Mouse (Mus musculus): ENCODE results near the gene Hint1. TPM values are rescaled to one million over a fixed set of nuclear protein-coding genes. Genes with fewer than 3 reads are reported as not detected.

Gene Hint1
- polyA plus RNA-seq, 1 experiment from 2014 or later: 358 TPM

DNA sequence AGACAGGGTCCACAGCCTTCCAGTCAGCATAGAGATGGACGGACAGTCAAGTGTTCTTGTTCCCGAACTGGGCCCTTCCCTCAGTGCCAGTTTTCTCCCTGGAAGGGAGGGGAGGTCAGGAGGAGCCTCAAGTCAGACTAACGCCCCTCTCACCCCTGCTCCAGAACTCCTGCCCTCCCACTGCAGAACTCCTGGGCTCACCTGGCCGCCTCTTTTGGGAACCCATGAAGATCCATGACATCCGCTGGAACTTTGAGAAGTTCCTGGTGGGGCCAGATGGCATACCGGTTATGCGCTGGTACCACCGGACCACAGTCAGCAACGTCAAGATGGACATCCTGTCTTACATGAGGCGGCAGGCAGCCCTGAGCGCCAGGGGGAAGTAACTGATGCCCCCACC, 43.1 kb downstream of the Hint1 start:
- 68% methylated on average over 11 of the region's 11 CpGs for WGBS (ENCODE audit: insufficient replicate concordance)

DNA sequence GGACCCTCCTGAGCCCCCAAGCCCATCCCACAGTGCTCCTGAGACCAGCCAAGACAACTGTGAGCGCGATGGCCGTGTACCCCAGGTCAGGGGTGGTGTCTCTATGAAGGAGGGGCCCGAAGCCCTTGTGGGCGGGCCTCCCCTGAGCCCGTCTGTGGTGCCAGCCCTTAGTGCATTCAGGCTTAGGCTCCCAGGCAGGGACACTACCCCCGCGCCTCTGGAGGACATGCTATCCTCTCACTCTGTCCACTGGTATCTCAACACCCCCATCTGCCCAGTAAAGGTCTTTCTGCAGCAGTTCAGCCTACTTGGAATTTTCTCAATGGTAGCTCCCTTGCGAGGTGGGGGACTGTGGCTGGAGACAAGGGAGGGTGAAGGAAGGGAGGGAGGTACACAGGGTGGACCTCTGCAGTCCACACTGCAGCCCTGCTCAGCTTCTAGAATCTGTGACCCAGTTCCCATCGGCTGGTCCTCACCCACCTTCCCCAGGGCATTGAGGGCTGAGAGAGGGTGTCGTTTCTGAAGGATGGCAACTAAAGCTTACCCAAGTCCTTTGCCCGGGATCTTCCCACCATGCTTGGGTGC, 44.0 kb downstream of the Hint1 start:
- H3K27me3 ChIP-seq (ENCODE audit: control insufficient read depth, insufficient read depth, low read depth, low read length): no peaks in the 10 kb centered on the region
- H3K4me2 ChIP-seq (ENCODE audit: low read depth, low read length): no peak overlapping the region
- WGBS (ENCODE audit: insufficient replicate concordance): 73% methylated on average over 12 of the region's 12 CpGs
- ATAC-seq (ENCODE audit: low read depth): no peak
- H3K9ac ChIP-seq (ENCODE audit: low read depth, low read length): no peak overlapping the region
- H3K9me3 ChIP-seq (replicated peaks; ENCODE audit: control insufficient read depth, low read length): no peaks in the 10 kb centered on the region
- peaks cover 4% of the 10 kb centered on the region for H3K4me1 ChIP-seq (ENCODE audit: control insufficient read depth, low read depth, low read length)
- H3K36me3 ChIP-seq (ENCODE audit: control insufficient read depth, insufficient read depth): no peaks in the 10 kb centered on the region
- no peak overlapping the region for H3K4me3 ChIP-seq (ENCODE audit: low read depth, low read length)
- H3K27ac ChIP-seq (ENCODE audit: low read length): no peak overlapping the region

More for the DNA sequence above, 43.1 kb downstream of the Hint1 start:
- ATAC-seq (ENCODE audit: low read depth): no peak
- Histone ChIP-seq H3K4me3 (ENCODE audit: low read depth, low read length) (no peak overlapping the region), H3K27me3 (ENCODE audit: control insufficient read depth, insufficient read depth, low read depth, low read length) (no peaks in the 10 kb centered on the region), H3K27ac (ENCODE audit: low read length) (no peak overlapping the region), H3K4me1 (ENCODE audit: control insufficient read depth, low read depth, low read length) (peaks cover 4% of the 10 kb centered on the region), H3K36me3 (ENCODE audit: control insufficient read depth, insufficient read depth) (no peaks in the 10 kb centered on the region), H3K4me2 (ENCODE audit: low read depth, low read length) (no peak overlapping the region), H3K9ac (ENCODE audit: low read depth, low read length) (no peak overlapping the region), H3K9me3 (replicated peaks; ENCODE audit: control insufficient read depth, low read length) (no peaks in the 10 kb centered on the region)

DNA sequence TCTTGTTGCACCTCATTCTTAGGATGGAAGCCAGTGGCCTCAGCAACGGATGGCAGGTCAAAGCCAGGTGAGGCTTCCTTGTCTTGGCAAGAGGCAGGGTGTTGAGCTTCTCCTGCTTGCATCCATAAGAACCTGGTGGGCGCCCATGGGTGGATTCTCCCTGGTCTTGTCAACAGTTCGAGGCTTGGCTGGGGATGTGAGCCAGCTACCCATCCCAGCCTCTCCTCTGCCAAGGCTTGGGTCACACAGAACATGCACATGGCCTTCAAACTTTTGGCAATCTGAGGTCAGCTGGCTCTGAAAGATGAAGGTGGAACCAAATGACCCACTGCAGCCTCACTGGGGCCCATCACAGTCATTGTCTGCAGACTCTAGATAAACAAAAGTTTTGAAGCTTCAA, 45.0 kb downstream of the Hint1 start:
- ATAC-seq (ENCODE audit: low read depth): no peak
- H3K9me3 ChIP-seq (replicated peaks; ENCODE audit: control insufficient read depth, low read length): no peaks in the 10 kb centered on the region
- no peak overlapping the region for H3K4me2 ChIP-seq (ENCODE audit: low read depth, low read length)
- H3K36me3 ChIP-seq (ENCODE audit: control insufficient read depth, insufficient read depth): no peaks in the 10 kb centered on the region
- no peak overlapping the region for H3K4me3 ChIP-seq (ENCODE audit: low read depth, low read length)
- H3K4me1 ChIP-seq (ENCODE audit: control insufficient read depth, low read depth, low read length): peaks cover 2% of the 10 kb centered on the region
- 75% methylated on average over 3 of the region's 3 CpGs for WGBS (ENCODE audit: insufficient replicate concordance)
- H3K9ac ChIP-seq (ENCODE audit: low read depth, low read length): no peak overlapping the region
- H3K27me3 ChIP-seq (ENCODE audit: control insufficient read depth, insufficient read depth, low read depth, low read length): no peaks in the 10 kb centered on the region
- H3K27ac ChIP-seq (ENCODE audit: low read length): no peak overlapping the region

DNA sequence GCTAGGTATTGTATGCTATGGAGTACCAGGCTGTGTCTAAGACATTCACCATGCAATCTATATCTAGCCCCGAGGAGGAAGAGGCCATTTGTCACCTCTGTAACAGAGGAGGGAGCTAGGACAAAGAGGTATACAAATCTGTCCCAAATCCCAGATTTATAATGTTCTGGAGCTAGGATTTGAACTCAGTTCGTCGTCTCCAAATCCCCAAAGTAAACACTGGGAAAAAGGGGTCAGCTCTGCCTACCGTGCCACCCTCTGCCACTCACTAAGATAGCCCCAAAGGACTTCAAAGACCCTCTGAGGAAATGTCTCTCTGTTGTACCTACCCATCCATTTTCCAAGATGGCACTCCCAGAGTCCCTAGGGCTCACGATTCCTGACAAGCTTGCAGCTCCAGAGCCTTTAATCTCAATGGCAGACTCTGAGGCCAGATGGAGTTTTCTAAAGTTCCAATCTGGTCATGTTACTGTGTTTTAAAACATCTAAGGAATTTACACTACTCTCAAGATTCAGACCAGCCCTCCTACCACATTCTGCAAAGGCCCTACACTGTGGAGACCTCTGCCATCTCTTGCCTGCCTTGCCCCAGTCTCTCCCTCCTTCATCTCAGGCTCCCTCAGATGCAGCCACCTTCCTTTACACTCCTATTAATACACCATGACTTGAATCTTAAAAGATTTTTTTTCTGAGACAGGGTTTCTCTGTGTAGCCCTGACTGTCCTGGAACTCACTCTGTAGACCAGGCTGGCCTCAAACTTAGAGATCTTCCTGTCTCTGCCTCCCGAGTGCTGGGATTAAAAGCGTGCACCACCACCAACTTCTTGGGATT, 45.7 kb downstream of the Hint1 start:
- Histone ChIP-seq H3K27me3 (ENCODE audit: control insufficient read depth, insufficient read depth, low read depth, low read length) (no peaks in the 10 kb centered on the region), H3K36me3 (ENCODE audit: control insufficient read depth, insufficient read depth) (no peaks in the 10 kb centered on the region), H3K4me3 (ENCODE audit: low read depth, low read length) (no peak overlapping the region), H3K9ac (ENCODE audit: low read depth, low read length) (no peak overlapping the region), H3K9me3 (replicated peaks; ENCODE audit: control insufficient read depth, low read length) (no peaks in the 10 kb centered on the region), H3K4me2 (ENCODE audit: low read depth, low read length) (no peak overlapping the region), H3K4me1 (ENCODE audit: control insufficient read depth, low read depth, low read length) (no peaks in the 10 kb centered on the region; the same call in 1 of the 2 replicates), H3K27ac (ENCODE audit: low read length) (no peak overlapping the region)
- 71% methylated on average over 7 of the region's 7 CpGs for WGBS (ENCODE audit: insufficient replicate concordance)
- ATAC-seq (ENCODE audit: low read depth): no peak

DNA sequence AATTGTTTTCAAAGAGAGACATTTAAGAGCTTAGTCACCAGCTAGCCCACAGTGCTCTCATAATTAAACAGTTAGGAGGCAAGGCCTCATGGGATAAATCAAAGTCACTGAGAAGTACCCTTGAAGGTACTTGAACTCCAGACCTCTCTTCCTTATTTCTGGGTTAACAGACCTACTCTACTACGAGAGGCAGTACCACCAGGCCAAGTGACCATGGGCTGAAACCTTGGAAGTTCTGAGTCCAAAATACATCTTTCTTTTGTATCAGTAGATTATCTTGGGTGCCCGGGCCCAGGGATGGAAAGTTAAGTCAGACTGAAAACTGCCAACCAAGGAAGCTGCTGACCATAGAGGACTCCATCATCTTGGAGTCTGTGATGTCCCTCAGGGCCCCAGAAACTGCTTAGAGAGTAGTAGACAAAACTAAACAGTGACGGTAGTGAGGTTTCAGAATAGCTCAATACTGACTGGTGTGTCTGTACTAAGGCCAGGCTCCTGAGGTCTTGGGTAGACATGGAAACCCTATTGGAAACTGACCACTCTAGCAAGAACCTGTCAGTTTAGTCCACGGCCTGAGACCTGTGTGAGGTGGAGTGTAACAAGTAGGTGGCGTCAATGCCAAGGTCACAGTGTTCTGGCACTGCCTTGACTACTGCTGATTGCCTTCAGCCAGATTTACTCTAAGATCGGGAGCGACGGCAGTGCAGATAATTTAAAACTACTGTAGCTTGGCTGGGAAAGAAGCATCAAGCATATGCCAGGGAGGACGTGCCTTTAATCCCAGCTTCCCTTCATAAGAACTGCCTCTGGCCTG, 46.5 kb downstream of the Hint1 start:
- no peak overlapping the region for H3K4me3 ChIP-seq (ENCODE audit: low read depth, low read length)
- H3K27ac ChIP-seq (ENCODE audit: low read length): no peak overlapping the region
- no peak for ATAC-seq (ENCODE audit: low read depth)
- no peaks in the 10 kb centered on the region for H3K9me3 ChIP-seq (replicated peaks; ENCODE audit: control insufficient read depth, low read length)
- no peaks in the 10 kb centered on the region for H3K4me1 ChIP-seq (ENCODE audit: control insufficient read depth, low read depth, low read length)
- peaks cover 1% of the 10 kb centered on the region; the same call in 1 of the 2 replicates for H3K36me3 ChIP-seq (ENCODE audit: control insufficient read depth, insufficient read depth)
- no peak overlapping the region for H3K9ac ChIP-seq (ENCODE audit: low read depth, low read length)
- H3K27me3 ChIP-seq (ENCODE audit: control insufficient read depth, insufficient read depth, low read depth, low read length): no peaks in the 10 kb centered on the region
- WGBS (ENCODE audit: insufficient replicate concordance): 60% methylated on average over 9 of the region's 9 CpGs
- H3K4me2 ChIP-seq (ENCODE audit: low read depth, low read length): no peak overlapping the region

DNA sequence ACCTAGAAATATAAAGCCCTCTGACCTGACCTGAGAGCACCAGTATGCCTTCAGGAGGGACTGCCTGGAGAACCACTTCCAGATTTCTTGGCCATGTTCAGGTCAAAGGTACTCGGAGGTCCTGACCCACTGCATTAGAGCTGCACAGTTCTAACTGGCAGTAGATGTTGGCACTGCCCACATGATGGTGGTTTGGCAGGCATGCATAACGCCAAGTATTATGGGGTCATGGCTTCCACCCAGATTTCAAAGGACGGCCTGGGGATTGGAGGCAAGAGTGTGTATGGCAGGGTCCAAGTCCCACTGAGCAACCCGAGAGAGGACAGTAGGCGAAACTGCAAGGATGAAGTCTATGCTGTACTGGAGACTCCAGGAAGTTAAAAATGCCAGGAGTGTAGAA, 47.7 kb downstream of the Hint1 start:
- H3K4me3 ChIP-seq (ENCODE audit: low read depth, low read length): no peak overlapping the region
- H3K27me3 ChIP-seq (ENCODE audit: control insufficient read depth, insufficient read depth, low read depth, low read length): no peaks in the 10 kb centered on the region
- no peak overlapping the region for H3K27ac ChIP-seq (ENCODE audit: low read length)
- no peaks in the 10 kb centered on the region for H3K4me1 ChIP-seq (ENCODE audit: control insufficient read depth, low read depth, low read length)
- no peaks in the 10 kb centered on the region for H3K9me3 ChIP-seq (replicated peaks; ENCODE audit: control insufficient read depth, low read length)
- WGBS (ENCODE audit: insufficient replicate concordance): 69% methylated on average over 5 of the region's 5 CpGs
- ATAC-seq (ENCODE audit: low read depth): no peak
- no peak overlapping the region for H3K9ac ChIP-seq (ENCODE audit: low read depth, low read length)
- H3K4me2 ChIP-seq (ENCODE audit: low read depth, low read length): no peak overlapping the region
- H3K36me3 ChIP-seq (ENCODE audit: control insufficient read depth, insufficient read depth): peaks cover 8% of the 10 kb centered on the region; the same call in 1 of the 2 replicates

DNA sequence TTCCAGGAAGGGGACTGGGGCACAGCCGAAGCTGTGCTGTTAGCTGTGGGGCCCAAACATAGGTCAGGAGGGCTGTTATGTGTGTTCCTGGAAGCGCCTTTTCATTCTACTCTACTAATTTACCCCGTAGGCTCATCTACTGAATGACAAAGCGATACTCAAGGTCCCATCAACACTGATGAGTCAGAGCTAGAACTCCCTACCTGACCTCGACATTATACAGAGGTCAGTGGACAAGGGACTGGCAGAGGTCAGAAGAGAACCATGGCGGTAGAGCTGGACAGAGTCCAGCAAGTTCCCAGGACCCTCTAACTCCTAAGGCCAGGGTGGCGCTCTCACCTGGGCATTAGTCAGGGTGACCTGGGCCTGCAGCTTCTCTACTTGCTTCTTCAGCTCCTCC, 51.3 kb downstream of the Hint1 start:
- no peak overlapping the region for H3K4me2 ChIP-seq (ENCODE audit: low read depth, low read length)
- peaks cover 11% of the 10 kb centered on the region; the same call in 1 of the 2 replicates for H3K36me3 ChIP-seq (ENCODE audit: control insufficient read depth, insufficient read depth)
- H3K9ac ChIP-seq (ENCODE audit: low read depth, low read length): no peak overlapping the region
- no peaks in the 10 kb centered on the region for H3K9me3 ChIP-seq (replicated peaks; ENCODE audit: control insufficient read depth, low read length)
- H3K27ac ChIP-seq (ENCODE audit: low read length): no peak overlapping the region
- 83% methylated on average over 7 of the region's 7 CpGs for WGBS (ENCODE audit: insufficient replicate concordance)
- H3K4me1 ChIP-seq (ENCODE audit: control insufficient read depth, low read depth, low read length): no peaks in the 10 kb centered on the region
- no peak overlapping the region for H3K4me3 ChIP-seq (ENCODE audit: low read depth, low read length)
- no peak for ATAC-seq (ENCODE audit: low read depth)
- no peaks in the 10 kb centered on the region for H3K27me3 ChIP-seq (ENCODE audit: control insufficient read depth, insufficient read depth, low read depth, low read length)

DNA sequence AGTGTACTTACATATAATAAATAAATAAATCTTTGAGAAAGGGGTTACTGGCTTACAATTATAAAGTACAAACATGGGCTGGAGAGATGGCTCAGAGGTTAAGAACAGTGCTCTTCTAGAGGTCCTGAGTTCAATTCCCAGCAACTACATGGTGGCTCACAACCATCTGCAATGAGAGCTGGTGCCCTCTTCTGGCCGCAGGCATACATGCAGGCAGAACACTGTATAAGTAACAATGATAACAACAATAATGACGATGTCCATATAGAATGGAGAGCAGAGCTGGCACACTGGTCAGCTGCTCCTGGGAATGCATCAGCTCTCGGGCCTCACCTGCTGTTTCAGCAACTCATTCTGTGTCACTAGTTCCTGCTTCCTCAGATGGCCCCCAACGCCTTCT, 52.1 kb downstream of the Hint1 start:
- 65% methylated on average over 4 of the region's 4 CpGs for WGBS (ENCODE audit: insufficient replicate concordance)
- H3K4me2 ChIP-seq (ENCODE audit: low read depth, low read length): no peak overlapping the region
- ATAC-seq (ENCODE audit: low read depth): no peak
- H3K4me1 ChIP-seq (ENCODE audit: control insufficient read depth, low read depth, low read length): no peaks in the 10 kb centered on the region
- H3K9me3 ChIP-seq (replicated peaks; ENCODE audit: control insufficient read depth, low read length): no peaks in the 10 kb centered on the region
- no peak overlapping the region for H3K27ac ChIP-seq (ENCODE audit: low read length)
- no peak overlapping the region for H3K4me3 ChIP-seq (ENCODE audit: low read depth, low read length)
- H3K27me3 ChIP-seq (ENCODE audit: control insufficient read depth, insufficient read depth, low read depth, low read length): no peaks in the 10 kb centered on the region
- H3K36me3 ChIP-seq (ENCODE audit: control insufficient read depth, insufficient read depth): peaks cover 11% of the 10 kb centered on the region; the same call in 1 of the 2 replicates
- H3K9ac ChIP-seq (ENCODE audit: low read depth, low read length): no peak overlapping the region
